Mouse (Mus musculus) thymus, adult 2 months (tissue): Measurements from ENCODE around the gene Mphosph9.

Experiments used
- CTCF ChIP-seq: fragments of 200-500 bp; IDR thresholded peaks from 2 replicates; pipeline ENCODE4 v1.5.1; 2012; ENCODE audit warnings: mild to moderate bottlenecking, control low read depth, low read length, moderate library complexity, borderline replicate concordance; ENCODE audit not compliant: control insufficient read depth, poor library complexity, insufficient read depth; ENCODE audit errors: extremely low read depth
- POLR2A ChIP-seq: fragments of 200-500 bp; IDR thresholded peaks from 2 replicates; pipeline ENCODE4 v1.6.1; 2012; ENCODE audit warnings: mild to moderate bottlenecking, low read length, control low read depth, moderate library complexity; ENCODE audit not compliant: control insufficient read depth, poor library complexity, insufficient read depth; ENCODE audit errors: extremely low read depth

DNA sequence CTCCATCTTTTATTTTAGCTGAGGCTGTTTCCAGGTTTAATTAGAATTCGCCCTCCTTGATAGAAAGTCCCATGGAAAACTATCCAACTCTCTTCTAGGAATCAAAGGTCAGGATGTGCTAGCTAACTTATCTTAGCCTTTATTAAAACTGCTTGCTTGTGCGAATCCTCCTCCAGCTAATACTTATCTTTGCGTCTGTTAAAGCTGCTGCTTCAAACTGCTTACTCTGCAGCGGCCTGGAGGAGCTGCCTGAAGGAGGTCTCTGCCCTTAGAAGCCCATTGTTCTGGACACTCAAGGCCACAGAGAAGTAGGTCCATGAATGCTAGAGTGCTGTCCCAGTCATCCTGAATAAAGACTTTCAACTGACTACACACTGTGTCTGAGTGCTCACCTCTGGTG is 31.3 kb downstream of the Mphosph9 start:
- no peak for TF ChIP-seq POLR2A
- TF ChIP-seq CTCF = no peak
